Mouse (Mus musculus): ENCODE measurements at regions not wholly inside any gene's neighbourhood (a gene's known extent, or its start where the extent isn't known, plus 50 kb on each side); places are given as distances from the start of the nearest gene placed in this dataset.

DNA sequence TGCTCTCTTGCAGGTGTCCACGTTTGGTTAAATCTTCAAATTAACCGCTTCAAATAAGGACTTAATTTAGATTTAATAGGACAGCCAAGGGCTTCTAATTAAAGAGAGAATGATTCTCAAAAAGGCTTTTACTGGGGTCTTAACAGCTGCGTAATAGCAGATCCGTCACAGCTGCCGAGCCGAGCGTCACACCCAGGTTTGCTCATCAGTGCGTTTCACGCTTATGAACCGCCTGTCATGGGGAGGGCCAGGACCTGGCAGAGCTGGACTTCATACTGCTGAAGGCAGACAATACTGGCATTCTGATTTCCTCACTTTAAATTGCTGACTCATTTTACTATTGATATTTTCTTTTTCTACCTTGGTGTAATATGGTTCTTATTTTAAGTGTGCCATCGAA lies 221.2 kb downstream of the Irx2 start:
- WGBS = 58% methylated on average over 11 of the region's 11 CpGs
- no peak for ATAC-seq
- no peaks in the 10 kb centered on the region for H3K9me3 ChIP-seq (ENCODE audit: control insufficient read depth, low read length)
- H3K9ac ChIP-seq (ENCODE audit: low read depth, low read length) = no peak overlapping the region
- no peaks in the 10 kb centered on the region for H3K4me1 ChIP-seq (ENCODE audit: control insufficient read depth, insufficient read depth, low read depth, low read length)
- no peaks in the 10 kb centered on the region for H3K27me3 ChIP-seq (replicated peaks; ENCODE audit: control insufficient read depth, insufficient read depth, low read length)
- no peak overlapping the region for H3K4me2 ChIP-seq (ENCODE audit: low read length)
- no peak overlapping the region for H3K27ac ChIP-seq (ENCODE audit: low read depth, low read length)
- H3K36me3 ChIP-seq (ENCODE audit: control insufficient read depth, insufficient read depth, low read length) = no peaks in the 10 kb centered on the region
- H3K4me3 ChIP-seq (ENCODE audit: low read length) = no peak overlapping the region

DNA sequence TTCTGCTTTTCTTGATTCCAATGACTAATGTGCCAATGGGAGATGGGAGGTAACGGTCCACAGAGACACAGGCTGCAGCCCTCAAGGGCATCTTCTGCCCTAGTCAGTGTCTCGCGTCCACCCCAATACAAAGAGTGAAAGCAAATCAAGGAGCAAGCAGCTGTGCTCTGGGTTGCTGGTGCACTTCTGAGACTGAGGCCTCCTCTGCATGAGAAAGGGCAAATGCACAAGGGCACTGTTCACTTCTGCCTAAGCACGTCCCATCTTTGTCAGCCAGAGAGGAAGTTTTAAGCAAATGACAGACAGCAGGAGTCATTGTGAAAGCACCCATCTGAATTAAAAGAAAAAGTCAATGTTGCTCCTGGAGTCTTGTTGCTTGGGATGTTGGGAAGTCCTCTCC lies 224.3 kb downstream of the Irx2 start:
- no peaks in the 10 kb centered on the region for H3K4me1 ChIP-seq (ENCODE audit: control insufficient read depth, insufficient read depth, low read depth, low read length)
- H3K27me3 ChIP-seq (replicated peaks; ENCODE audit: control insufficient read depth, insufficient read depth, low read length) = no peaks in the 10 kb centered on the region
- no peaks in the 10 kb centered on the region for H3K36me3 ChIP-seq (ENCODE audit: control insufficient read depth, insufficient read depth, low read length)
- no peak overlapping the region for H3K4me3 ChIP-seq (ENCODE audit: low read length)
- no peak overlapping the region for H3K27ac ChIP-seq (ENCODE audit: low read depth, low read length)
- no peaks in the 10 kb centered on the region for H3K9me3 ChIP-seq (ENCODE audit: control insufficient read depth, low read length)
- 39% methylated on average over 4 of the region's 4 CpGs for WGBS
- no peak for ATAC-seq
- no peak overlapping the region for H3K4me2 ChIP-seq (ENCODE audit: low read length)
- no peak overlapping the region for H3K9ac ChIP-seq (ENCODE audit: low read depth, low read length)

DNA sequence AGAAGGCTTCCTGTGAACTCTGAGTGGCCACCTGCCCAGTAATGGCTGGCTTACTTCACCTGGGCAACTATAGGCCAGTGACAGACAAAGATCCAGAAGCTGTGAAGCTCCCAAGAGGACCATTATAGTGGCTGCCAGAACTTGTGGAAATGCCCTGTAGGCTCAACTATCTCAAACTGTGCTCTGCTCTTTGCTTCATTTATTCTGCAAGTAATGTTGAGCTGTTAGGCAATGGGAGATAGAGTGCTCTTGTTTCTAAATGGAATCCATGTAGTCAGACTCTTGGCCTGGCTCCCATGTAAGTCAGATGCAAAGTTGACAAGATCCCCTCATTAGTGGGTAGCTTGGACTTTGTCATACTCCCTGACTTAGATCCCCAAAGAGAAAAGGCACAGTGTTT lies 247.3 kb downstream of the Irx2 start:
- no peak overlapping the region for H3K4me3 ChIP-seq (ENCODE audit: low read length)
- no peak overlapping the region for H3K4me2 ChIP-seq (ENCODE audit: low read length)
- H3K36me3 ChIP-seq (ENCODE audit: control insufficient read depth, insufficient read depth, low read length) = no peaks in the 10 kb centered on the region
- H3K27me3 ChIP-seq (replicated peaks; ENCODE audit: control insufficient read depth, insufficient read depth, low read length) = no peaks in the 10 kb centered on the region
- H3K27ac ChIP-seq (ENCODE audit: low read depth, low read length) = no peak overlapping the region
- no peaks in the 10 kb centered on the region for H3K9me3 ChIP-seq (ENCODE audit: control insufficient read depth, low read length)
- ATAC-seq = no peak
- H3K4me1 ChIP-seq (ENCODE audit: control insufficient read depth, insufficient read depth, low read depth, low read length) = no peaks in the 10 kb centered on the region
- no peak overlapping the region for H3K9ac ChIP-seq (ENCODE audit: low read depth, low read length)

DNA sequence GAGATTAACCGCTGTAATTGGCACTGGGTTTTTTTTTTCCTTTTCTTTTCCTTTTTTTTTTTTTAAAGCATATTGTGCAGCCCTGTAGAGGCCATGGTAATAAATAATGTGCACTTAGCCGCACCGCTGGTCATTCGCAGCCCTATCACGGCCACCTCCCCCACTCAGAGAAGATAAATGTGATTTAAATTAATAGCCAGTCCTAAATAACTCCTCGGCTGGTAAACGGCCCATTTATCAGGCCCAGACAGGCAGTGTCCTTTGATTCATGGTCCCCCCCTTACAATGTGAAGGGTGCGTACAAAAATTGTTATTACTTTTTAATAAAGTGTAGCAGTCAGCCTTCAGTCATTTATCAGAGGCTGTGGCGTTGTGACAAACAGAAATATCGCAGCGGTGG lies 266.4 kb downstream of the Irx2 start:
- Histone ChIP-seq H3K27ac (ENCODE audit: low read depth, low read length) (no peak overlapping the region), H3K27me3 (replicated peaks; ENCODE audit: control insufficient read depth, insufficient read depth, low read length) (0 out of 2 replicates have a peak, but pooled peaks cover 2% of the 10 kb centered on the region), H3K9me3 (ENCODE audit: control insufficient read depth, low read length) (no peaks in the 10 kb centered on the region), H3K4me1 (ENCODE audit: control insufficient read depth, insufficient read depth, low read depth, low read length) (no peaks in the 10 kb centered on the region; the same call in 1 of the 2 replicates), H3K4me2 (ENCODE audit: low read length) (no peak overlapping the region), H3K9ac (ENCODE audit: low read depth, low read length) (no peak overlapping the region), H3K36me3 (ENCODE audit: control insufficient read depth, insufficient read depth, low read length) (no peaks in the 10 kb centered on the region), H3K4me3 (ENCODE audit: low read length) (no peak overlapping the region)
- WGBS = 29% methylated on average over 11 of the region's 11 CpGs
- peak; percentile 74; the same call in 1 of the 2 replicates for ATAC-seq

DNA sequence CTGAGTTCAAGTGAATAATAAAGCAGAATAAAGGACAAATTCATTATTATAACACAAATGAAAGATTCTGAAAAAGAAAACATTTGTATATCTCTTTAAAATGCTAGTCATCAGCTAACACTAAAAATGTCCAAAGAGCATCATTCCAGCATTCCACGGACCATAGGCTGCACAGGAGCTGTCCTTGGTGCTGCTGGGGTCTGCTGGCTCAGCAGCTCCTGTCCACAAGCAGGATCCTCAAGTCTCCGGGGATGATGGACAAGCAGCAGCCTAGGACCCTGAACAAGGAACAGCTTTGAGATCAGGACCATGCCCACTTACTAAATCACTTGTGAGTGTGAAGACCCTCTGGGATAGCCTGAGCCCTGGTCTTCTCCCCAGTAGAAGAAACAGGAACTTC lies 274.0 kb downstream of the Irx2 start:
- Histone ChIP-seq H3K27me3 (replicated peaks; ENCODE audit: control insufficient read depth, insufficient read depth, low read length) (peaks cover 2% of the 10 kb centered on the region; the same call in 1 of the 2 replicates), H3K4me2 (ENCODE audit: low read length) (no peak overlapping the region), H3K4me3 (ENCODE audit: low read length) (no peak overlapping the region), H3K9me3 (ENCODE audit: control insufficient read depth, low read length) (no peaks in the 10 kb centered on the region), H3K4me1 (ENCODE audit: control insufficient read depth, insufficient read depth, low read depth, low read length) (no peaks in the 10 kb centered on the region), H3K9ac (ENCODE audit: low read depth, low read length) (no peak overlapping the region), H3K27ac (ENCODE audit: low read depth, low read length) (no peak overlapping the region), H3K36me3 (ENCODE audit: control insufficient read depth, insufficient read depth, low read length) (no peaks in the 10 kb centered on the region)
- 50% methylated on average over 2 of the region's 2 CpGs for WGBS
- ATAC-seq = no peak

DNA sequence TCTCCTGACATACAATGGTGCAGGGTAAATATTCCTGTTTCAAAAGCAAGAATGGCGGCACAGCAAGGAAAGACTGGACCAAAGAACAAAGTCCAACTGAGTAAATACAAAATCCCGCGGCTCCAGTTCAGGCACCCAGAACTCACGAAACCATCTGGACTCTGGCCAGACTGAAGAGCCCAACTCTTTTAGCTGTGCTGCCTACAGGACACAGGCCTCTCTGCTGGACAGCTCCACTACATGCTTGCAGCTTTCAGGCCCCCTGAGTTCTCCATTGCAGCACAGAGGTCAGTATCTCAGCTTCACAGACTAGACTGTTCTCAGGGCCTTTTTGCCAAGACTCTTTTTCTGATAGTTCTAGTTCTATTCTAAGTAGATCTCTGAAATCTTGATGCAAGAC lies 290.3 kb downstream of the Irx2 start:
- H3K4me1 ChIP-seq (ENCODE audit: control insufficient read depth, insufficient read depth, low read depth, low read length) = no peaks in the 10 kb centered on the region
- H3K4me3 ChIP-seq (ENCODE audit: low read length) = no peak overlapping the region
- no peaks in the 10 kb centered on the region for H3K36me3 ChIP-seq (ENCODE audit: control insufficient read depth, insufficient read depth, low read length)
- no peak overlapping the region for H3K4me2 ChIP-seq (ENCODE audit: low read length)
- H3K9ac ChIP-seq (ENCODE audit: low read depth, low read length) = no peak overlapping the region
- no peaks in the 10 kb centered on the region for H3K27me3 ChIP-seq (replicated peaks; ENCODE audit: control insufficient read depth, insufficient read depth, low read length)
- H3K27ac ChIP-seq (ENCODE audit: low read depth, low read length) = no peak overlapping the region
- ATAC-seq = no peak
- WGBS = 76% methylated on average over 4 of the region's 4 CpGs
- H3K9me3 ChIP-seq (ENCODE audit: control insufficient read depth, low read length) = no peaks in the 10 kb centered on the region

DNA sequence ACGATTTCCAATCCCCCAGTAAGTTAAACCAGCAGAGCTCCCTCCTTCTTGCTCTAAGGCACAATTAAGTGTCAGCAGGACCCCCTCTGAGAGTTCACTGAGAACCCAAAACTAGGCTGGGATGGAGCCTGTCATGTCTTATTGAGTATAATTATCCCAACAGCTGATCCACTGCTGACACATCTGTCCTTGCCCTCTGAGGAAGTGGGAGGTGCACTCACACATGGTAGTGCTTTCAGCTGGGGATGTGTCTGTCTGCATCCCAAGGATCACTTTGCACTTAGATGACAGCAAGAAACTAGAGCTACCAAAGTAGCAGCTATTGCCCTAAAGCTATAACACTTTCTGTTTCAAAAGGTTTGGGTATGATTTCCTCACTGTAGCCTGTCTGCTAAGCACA lies 291.7 kb downstream of the Irx2 start:
- no peak overlapping the region for H3K27ac ChIP-seq (ENCODE audit: low read depth, low read length)
- no peaks in the 10 kb centered on the region for H3K4me1 ChIP-seq (ENCODE audit: control insufficient read depth, insufficient read depth, low read depth, low read length)
- no peak overlapping the region for H3K4me3 ChIP-seq (ENCODE audit: low read length)
- H3K27me3 ChIP-seq (replicated peaks; ENCODE audit: control insufficient read depth, insufficient read depth, low read length) = no peaks in the 10 kb centered on the region
- no peaks in the 10 kb centered on the region for H3K36me3 ChIP-seq (ENCODE audit: control insufficient read depth, insufficient read depth, low read length)
- no peak for ATAC-seq
- no peak overlapping the region for H3K4me2 ChIP-seq (ENCODE audit: low read length)
- WGBS = 36% methylated on average over 1 of the region's 1 CpGs
- no peak overlapping the region for H3K9ac ChIP-seq (ENCODE audit: low read depth, low read length)
- H3K9me3 ChIP-seq (ENCODE audit: control insufficient read depth, low read length) = no peaks in the 10 kb centered on the region

DNA sequence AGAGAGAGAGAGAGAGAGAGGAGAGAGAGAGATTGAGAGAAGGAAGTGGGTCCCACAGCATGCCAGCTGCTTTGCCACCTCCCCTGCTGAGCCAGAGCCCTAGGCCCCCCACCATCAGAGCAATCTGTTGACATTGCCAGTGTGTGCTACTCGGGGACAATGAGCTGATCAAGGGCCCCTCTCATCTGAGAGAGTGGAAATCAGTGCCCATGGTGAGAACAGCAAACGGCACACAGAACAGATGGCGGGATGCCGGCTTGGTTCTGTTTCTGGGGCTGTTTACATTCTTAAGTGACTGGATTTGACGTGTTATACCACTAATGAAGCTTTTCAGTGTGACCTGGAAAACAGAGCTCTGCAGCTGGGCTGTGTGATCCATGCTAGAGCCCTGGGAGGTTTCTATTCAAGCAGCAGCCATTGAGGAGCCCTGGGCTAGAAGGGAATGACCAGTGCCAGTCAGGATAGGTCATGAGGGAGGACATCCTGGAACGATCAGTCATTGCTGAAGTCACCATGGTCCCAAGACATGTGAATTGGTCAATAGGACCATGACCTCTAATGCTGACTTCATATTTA lies 296.0 kb downstream of the Irx2 start:
- Histone ChIP-seq H3K9ac (ENCODE audit: low read depth, low read length) (no peak overlapping the region), H3K9me3 (ENCODE audit: control insufficient read depth, low read length) (no peaks in the 10 kb centered on the region), H3K4me2 (ENCODE audit: low read length) (no peak overlapping the region), H3K27ac (ENCODE audit: low read depth, low read length) (no peak overlapping the region), H3K36me3 (ENCODE audit: control insufficient read depth, insufficient read depth, low read length) (no peaks in the 10 kb centered on the region), H3K27me3 (replicated peaks; ENCODE audit: control insufficient read depth, insufficient read depth, low read length) (no peaks in the 10 kb centered on the region), H3K4me1 (ENCODE audit: control insufficient read depth, insufficient read depth, low read depth, low read length) (no peaks in the 10 kb centered on the region), H3K4me3 (ENCODE audit: low read length) (no peak overlapping the region)
- ATAC-seq = peak; percentile 63
- 48% methylated on average over 6 of the region's 6 CpGs for WGBS

DNA sequence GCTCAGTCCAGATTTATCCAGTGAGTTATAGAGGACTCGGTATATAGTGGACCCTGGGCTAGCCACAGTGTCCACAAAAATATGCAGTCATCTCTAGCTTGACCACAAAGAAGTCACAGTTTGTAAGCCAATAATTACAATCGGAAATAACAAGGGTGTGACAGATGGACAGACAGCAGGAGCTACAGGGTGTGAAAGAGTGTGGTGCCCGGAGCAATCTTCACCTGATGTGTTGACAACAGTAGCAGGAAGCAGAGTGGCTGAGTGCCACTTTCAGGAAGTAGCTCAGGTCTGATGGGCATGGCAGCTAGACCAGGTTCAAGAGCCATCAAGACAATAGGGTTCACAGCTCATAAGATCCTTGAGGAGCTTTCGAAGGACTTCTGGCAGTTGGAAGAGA lies 308.6 kb downstream of the Irx2 start:
- H3K9me3 ChIP-seq (ENCODE audit: control insufficient read depth, low read length) = no peaks in the 10 kb centered on the region
- H3K4me3 ChIP-seq (ENCODE audit: low read length) = no peak overlapping the region
- no peaks in the 10 kb centered on the region for H3K36me3 ChIP-seq (ENCODE audit: control insufficient read depth, insufficient read depth, low read length)
- ATAC-seq = no peak; the same call in 1 of the 2 replicates
- H3K4me2 ChIP-seq (ENCODE audit: low read length) = no peak overlapping the region
- H3K27me3 ChIP-seq (replicated peaks; ENCODE audit: control insufficient read depth, insufficient read depth, low read length) = no peaks in the 10 kb centered on the region
- H3K9ac ChIP-seq (ENCODE audit: low read depth, low read length) = no peak overlapping the region
- 81% methylated on average over 4 of the region's 4 CpGs for WGBS
- no peak overlapping the region for H3K27ac ChIP-seq (ENCODE audit: low read depth, low read length)
- no peaks in the 10 kb centered on the region for H3K4me1 ChIP-seq (ENCODE audit: control insufficient read depth, insufficient read depth, low read depth, low read length)

Measured in hindbrain, embryonic 16.5 days (tissue).